Mouse (Mus musculus): Measurements from ENCODE around the gene H2-T22. TPM values are rescaled to one million over a fixed set of nuclear protein-coding genes. Genes with fewer than 3 reads are reported as not detected.
"Not testable (repeated sequence)": the region's sequence is repeated elsewhere in the genome, so short reads cannot be mapped to it uniquely, and the experiment has no call there.

The H2-T22 gene
- polyA plus RNA-seq, 1 experiment from 2014 or later: 13.4 TPM

DNA sequence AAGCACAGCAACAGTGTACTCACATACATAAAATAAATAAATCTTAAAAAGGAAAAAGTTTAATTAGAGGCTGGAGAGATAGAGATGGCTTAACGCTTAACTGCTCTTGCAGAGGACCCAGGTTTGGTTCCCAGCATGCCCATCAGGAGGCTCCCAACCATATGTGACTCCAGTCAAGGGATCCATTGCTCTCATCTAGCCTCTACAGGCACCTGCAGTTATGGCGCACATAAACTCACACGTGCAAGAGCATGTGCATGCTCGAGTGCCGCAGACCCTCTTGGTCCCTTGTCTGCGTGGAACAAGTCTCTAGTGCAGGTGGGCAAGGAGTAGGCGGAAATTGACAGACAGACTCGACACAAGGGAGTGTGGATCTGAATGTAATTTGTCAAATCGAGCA lies 20.4 kb downstream of the H2-T22 start:
- Histone ChIP-seq H3K27ac (ENCODE audit: low read length) (no peak overlapping the region), H3K36me3 (ENCODE audit: control insufficient read depth, insufficient read depth) (peaks cover 5% of the 10 kb centered on the region; the same call in 1 of the 2 replicates), H3K4me1 (ENCODE audit: control insufficient read depth, low read depth, low read length) (peaks cover 58% of the 10 kb centered on the region), H3K9me3 (replicated peaks; ENCODE audit: control insufficient read depth, low read length) (no peaks in the 10 kb centered on the region), H3K4me2 (ENCODE audit: low read depth, low read length) (no peak overlapping the region), H3K4me3 (ENCODE audit: low read depth, low read length) (no peak overlapping the region), H3K9ac (ENCODE audit: low read depth, low read length) (no peak overlapping the region), H3K27me3 (ENCODE audit: control insufficient read depth, insufficient read depth, low read depth, low read length) (no peaks in the 10 kb centered on the region)
- no peak for ATAC-seq (ENCODE audit: low read depth)
- 79% methylated on average over 9 of the region's 9 CpGs for WGBS (ENCODE audit: insufficient replicate concordance)

DNA sequence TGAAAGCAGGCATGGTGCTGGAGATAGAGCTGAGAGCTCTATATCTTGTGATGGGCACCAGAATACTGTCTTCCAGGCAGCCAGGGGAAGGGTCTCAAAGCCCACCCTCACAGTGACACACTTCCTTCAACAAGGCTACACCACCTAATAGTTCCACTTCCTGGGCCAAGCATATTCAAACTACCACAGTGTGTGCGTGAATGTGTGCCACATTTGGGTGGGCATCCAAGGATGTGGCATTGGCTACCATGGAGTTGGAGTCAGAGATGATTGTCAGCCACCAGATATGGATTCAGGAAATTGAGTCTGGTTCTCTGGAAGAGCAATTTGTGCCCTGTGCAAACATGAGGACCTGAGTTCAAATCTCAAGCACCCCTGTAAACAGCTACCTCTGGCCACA lies 21.2 kb downstream of the H2-T22 start:
- Histone ChIP-seq H3K27ac (ENCODE audit: low read length) (peak overlapping the region; percentile 97), H3K4me3 (ENCODE audit: low read depth, low read length) (peak overlapping the region; percentile 65), H3K4me2 (ENCODE audit: low read depth, low read length) (peak overlapping the region; percentile 76), H3K9me3 (replicated peaks; ENCODE audit: control insufficient read depth, low read length) (no peaks in the 10 kb centered on the region), H3K4me1 (ENCODE audit: control insufficient read depth, low read depth, low read length) (peaks cover 58% of the 10 kb centered on the region), H3K27me3 (ENCODE audit: control insufficient read depth, insufficient read depth, low read depth, low read length) (no peaks in the 10 kb centered on the region), H3K9ac (ENCODE audit: low read depth, low read length) (no peak overlapping the region), H3K36me3 (ENCODE audit: control insufficient read depth, insufficient read depth) (peaks cover 13% of the 10 kb centered on the region)
- 81% methylated on average over 1 of the region's 1 CpGs for WGBS (ENCODE audit: insufficient replicate concordance)
- no peak for ATAC-seq (ENCODE audit: low read depth)

DNA sequence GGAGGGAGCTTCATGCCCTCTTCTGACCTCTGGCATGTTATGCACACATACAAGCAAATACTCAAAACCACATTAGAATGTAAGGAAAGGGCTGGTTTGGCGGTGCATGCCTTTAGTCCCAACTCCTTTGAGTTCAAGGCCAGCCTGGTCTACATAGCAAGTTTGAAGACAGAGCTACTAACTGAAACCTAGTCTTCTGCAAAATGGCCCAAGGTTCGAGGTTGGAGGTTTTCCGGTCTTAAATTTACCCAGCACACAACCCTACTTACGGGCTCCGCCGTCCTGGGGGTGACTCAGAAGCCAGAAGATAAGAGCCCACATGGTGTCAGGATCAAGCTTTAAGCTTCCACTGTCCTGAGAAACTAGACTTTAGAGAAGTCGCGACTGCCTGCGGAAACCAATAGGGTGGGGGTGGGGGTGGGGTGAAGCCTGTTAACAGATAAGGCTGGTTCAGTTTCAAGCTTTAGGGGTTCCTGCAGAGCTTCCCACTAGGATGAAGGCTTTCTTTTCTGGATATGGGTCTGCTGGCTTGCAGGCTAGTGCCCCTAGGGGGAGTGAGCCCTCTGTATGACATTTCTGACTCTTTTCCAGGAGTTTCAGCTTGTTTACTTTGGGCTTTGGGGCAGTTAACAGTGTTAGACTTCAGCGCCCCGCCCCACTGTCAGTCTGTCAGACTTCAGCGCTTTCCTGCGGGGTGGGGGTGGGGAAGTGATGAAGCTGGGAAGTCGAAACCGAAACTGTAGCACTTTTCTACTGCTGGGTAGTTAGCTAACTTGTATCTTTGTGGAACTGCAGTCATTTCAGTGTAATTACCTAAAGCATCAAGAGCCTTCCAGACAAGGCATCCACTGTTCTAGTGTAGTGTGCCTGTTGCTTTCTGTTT lies 22.1 kb downstream of the H2-T22 start, which contains the start of gene H2-T24:
TSS of gene H2-T24 (minus strand) at position 370 of the 883 bp plus-strand sequence.
- Histone ChIP-seq H3K9me3 (replicated peaks; ENCODE audit: control insufficient read depth, low read length) (no peaks in the 10 kb centered on the region), H3K4me1 (ENCODE audit: control insufficient read depth, low read depth, low read length) (peaks cover 58% of the 10 kb centered on the region), H3K27me3 (ENCODE audit: control insufficient read depth, insufficient read depth, low read depth, low read length) (no peaks in the 10 kb centered on the region), H3K4me2 (ENCODE audit: low read depth, low read length) (peak within 1 kb of the TSS; percentile 76), H3K27ac (ENCODE audit: low read length) (peak within 1 kb of the TSS; percentile 97), H3K9ac (ENCODE audit: low read depth, low read length) (peak within 1 kb of the TSS; percentile 73), H3K36me3 (ENCODE audit: control insufficient read depth, insufficient read depth) (peaks cover 19% of the 10 kb centered on the region), H3K4me3 (ENCODE audit: low read depth, low read length) (peak within 1 kb of the TSS; percentile 65)
- WGBS (ENCODE audit: insufficient replicate concordance): 8% methylated on average over 15 of the region's 15 CpGs
- peak; percentile 86 for ATAC-seq (ENCODE audit: low read depth)

DNA sequence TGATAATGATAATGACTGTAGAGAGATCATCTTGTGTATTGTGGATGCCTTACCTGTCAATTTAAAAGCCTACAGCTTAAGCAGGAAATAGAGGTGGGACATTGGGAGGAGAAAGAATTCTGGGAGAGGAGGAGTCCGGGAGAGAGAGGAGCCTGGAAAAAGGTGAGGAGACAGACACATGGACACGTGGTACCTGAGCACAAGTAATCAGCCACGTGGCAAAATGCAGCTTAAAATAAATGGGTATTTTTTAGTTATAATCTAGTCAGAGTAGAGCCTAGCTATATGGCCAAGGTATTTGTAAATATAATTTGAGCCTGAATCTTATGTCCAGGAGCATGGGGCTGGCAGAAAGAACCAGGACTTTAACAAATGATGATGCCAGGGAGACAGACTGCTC lies 23.0 kb downstream of the H2-T22 start:
- Histone ChIP-seq H3K27ac (ENCODE audit: low read length) (peak overlapping the region; percentile 97), H3K27me3 (ENCODE audit: control insufficient read depth, insufficient read depth, low read depth, low read length) (no peaks in the 10 kb centered on the region), H3K4me1 (ENCODE audit: control insufficient read depth, low read depth, low read length) (peaks cover 58% of the 10 kb centered on the region), H3K4me2 (ENCODE audit: low read depth, low read length) (peak overlapping the region; percentile 76), H3K9me3 (replicated peaks; ENCODE audit: control insufficient read depth, low read length) (no peaks in the 10 kb centered on the region), H3K36me3 (ENCODE audit: control insufficient read depth, insufficient read depth) (peaks cover 28% of the 10 kb centered on the region), H3K4me3 (ENCODE audit: low read depth, low read length) (peak overlapping the region; percentile 65), H3K9ac (ENCODE audit: low read depth, low read length) (peak overlapping the region; percentile 73)
- no peak for ATAC-seq (ENCODE audit: low read depth)
- 53% methylated on average over 3 of the region's 3 CpGs for WGBS (ENCODE audit: insufficient replicate concordance)

DNA sequence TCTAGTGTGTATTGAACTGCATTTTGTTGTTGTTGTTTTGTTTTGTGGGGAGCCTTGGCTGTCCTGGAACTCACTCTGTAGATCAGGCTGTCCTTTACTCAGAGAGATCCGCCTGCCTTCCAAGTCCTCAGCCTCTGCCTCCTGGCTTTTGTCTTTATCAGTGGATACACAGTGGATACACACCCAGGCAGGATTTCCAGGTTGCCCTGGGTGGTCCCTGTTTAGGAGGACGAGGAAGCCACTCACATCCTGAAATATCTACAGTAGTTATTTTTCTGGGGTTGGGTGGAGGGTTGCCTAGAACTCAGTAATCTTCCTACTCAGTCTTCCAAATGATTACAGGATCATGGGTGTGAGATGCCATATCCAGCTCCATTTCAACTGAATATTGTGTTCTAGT lies 23.6 kb downstream of the H2-T22 start:
- H3K27ac ChIP-seq (ENCODE audit: low read length): peak overlapping the region; percentile 97
- peak overlapping the region; percentile 65 for H3K4me3 ChIP-seq (ENCODE audit: low read depth, low read length)
- H3K9me3 ChIP-seq (replicated peaks; ENCODE audit: control insufficient read depth, low read length): no peaks in the 10 kb centered on the region
- H3K4me1 ChIP-seq (ENCODE audit: control insufficient read depth, low read depth, low read length): peaks cover 52% of the 10 kb centered on the region
- H3K9ac ChIP-seq (ENCODE audit: low read depth, low read length): peak overlapping the region; percentile 73
- peak overlapping the region; percentile 76 for H3K4me2 ChIP-seq (ENCODE audit: low read depth, low read length)
- ATAC-seq (ENCODE audit: low read depth): peak; percentile 25
- peaks cover 33% of the 10 kb centered on the region for H3K36me3 ChIP-seq (ENCODE audit: control insufficient read depth, insufficient read depth)
- no peaks in the 10 kb centered on the region for H3K27me3 ChIP-seq (ENCODE audit: control insufficient read depth, insufficient read depth, low read depth, low read length)
- WGBS (ENCODE audit: insufficient replicate concordance): 30% methylated on average over 2 of the region's 2 CpGs

DNA sequence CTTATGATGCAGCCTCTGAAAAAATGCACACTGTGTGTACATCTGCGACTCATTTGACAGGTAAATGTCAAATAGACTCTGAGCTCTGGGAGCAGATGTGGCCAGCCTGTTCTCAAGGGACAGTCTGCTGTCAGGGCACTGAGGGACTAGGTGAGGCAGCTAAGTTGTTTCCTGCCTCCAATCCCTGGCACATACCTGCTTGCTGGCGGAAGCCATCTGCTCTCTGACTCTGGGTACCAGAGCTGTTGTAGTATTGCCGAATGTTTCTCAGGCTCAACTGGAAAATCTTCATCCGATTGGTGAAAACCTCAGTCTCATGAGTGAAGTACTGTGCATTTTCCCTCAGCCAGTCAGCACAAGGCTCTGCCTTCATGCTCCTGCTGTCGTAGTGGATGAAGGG lies 25.5 kb downstream of the H2-T22 start:
- Histone ChIP-seq H3K4me3 (ENCODE audit: low read depth, low read length) (no peak overlapping the region), H3K4me1 (ENCODE audit: control insufficient read depth, low read depth, low read length) (peaks cover 37% of the 10 kb centered on the region), H3K9me3 (replicated peaks; ENCODE audit: control insufficient read depth, low read length) (no peaks in the 10 kb centered on the region), H3K9ac (ENCODE audit: low read depth, low read length) (no peak overlapping the region), H3K36me3 (ENCODE audit: control insufficient read depth, insufficient read depth) (peaks cover 34% of the 10 kb centered on the region), H3K27me3 (ENCODE audit: control insufficient read depth, insufficient read depth, low read depth, low read length) (no peaks in the 10 kb centered on the region), H3K4me2 (ENCODE audit: low read depth, low read length) (no peak overlapping the region), H3K27ac (ENCODE audit: low read length) (no peak overlapping the region)
- 78% methylated on average over 5 of the region's 5 CpGs for WGBS (ENCODE audit: insufficient replicate concordance)
- no peak for ATAC-seq (ENCODE audit: low read depth)

DNA sequence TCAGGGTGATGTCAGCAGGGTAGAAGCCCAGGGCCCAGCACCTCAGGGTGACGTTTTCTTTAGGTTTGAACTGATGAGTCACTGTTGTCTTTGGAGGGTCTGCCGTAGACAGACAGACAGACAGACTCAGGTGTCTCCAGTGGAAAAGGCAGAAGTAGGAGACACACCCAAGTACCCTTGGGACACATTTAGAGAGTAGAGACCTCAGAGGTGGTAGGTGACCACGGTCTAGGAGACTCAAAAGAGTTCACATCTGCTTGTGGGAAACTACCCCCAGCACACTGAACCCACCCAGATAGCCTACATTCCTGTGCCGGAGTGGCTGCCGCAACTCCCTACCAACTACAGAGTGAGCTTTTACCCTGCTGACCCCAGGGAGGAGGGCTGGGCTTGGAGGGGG lies 27.6 kb downstream of the H2-T22 start:
- Histone ChIP-seq H3K4me3 (ENCODE audit: low read depth, low read length) (no peak overlapping the region), H3K27me3 (ENCODE audit: control insufficient read depth, insufficient read depth, low read depth, low read length) (no peaks in the 10 kb centered on the region), H3K9me3 (replicated peaks; ENCODE audit: control insufficient read depth, low read length) (no peaks in the 10 kb centered on the region), H3K27ac (ENCODE audit: low read length) (no peak overlapping the region), H3K4me2 (ENCODE audit: low read depth, low read length) (no peak overlapping the region), H3K9ac (ENCODE audit: low read depth, low read length) (no peak overlapping the region), H3K36me3 (ENCODE audit: control insufficient read depth, insufficient read depth) (peaks cover 34% of the 10 kb centered on the region), H3K4me1 (ENCODE audit: control insufficient read depth, low read depth, low read length) (peaks cover 19% of the 10 kb centered on the region)
- no peak for ATAC-seq (ENCODE audit: low read depth)
- 87% methylated on average over 5 of the region's 5 CpGs for WGBS (ENCODE audit: insufficient replicate concordance)

DNA sequence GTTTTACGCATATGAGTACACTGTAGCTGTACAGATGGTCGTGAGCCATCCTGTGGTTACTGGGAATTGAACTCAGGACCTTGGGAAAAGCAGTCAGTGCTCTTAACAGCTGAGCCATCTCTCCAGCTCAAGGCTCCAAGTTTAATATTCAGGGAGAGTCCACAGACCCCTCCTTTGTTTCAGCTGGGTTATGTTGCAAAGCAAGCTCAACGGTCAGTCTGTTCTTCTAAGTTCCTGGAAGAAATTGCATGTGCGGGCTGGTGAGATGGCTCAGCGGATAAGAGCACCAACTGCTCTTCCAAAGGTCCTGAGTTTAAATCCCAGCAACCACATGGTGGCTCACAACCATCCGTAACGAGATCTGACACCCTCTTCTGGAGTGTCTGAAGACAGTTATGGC lies 38.1 kb downstream of the H2-T22 start:
- 84% methylated on average over 7 of the region's 7 CpGs for WGBS (ENCODE audit: insufficient replicate concordance)
- not testable (repeated sequence) for H3K9ac ChIP-seq (ENCODE audit: low read depth, low read length); ATAC-seq (ENCODE audit: low read depth); H3K27me3 ChIP-seq (ENCODE audit: control insufficient read depth, insufficient read depth, low read depth, low read length); H3K4me3 ChIP-seq (ENCODE audit: low read depth, low read length); H3K4me2 ChIP-seq (ENCODE audit: low read depth, low read length); H3K27ac ChIP-seq (ENCODE audit: low read length)
- H3K4me1 ChIP-seq (ENCODE audit: control insufficient read depth, low read depth, low read length): peaks cover 40% of the 10 kb centered on the region
- peaks cover 21% of the 10 kb centered on the region for H3K36me3 ChIP-seq (ENCODE audit: control insufficient read depth, insufficient read depth)
- peaks cover 12% of the 10 kb centered on the region for H3K9me3 ChIP-seq (replicated peaks; ENCODE audit: control insufficient read depth, low read length)

DNA sequence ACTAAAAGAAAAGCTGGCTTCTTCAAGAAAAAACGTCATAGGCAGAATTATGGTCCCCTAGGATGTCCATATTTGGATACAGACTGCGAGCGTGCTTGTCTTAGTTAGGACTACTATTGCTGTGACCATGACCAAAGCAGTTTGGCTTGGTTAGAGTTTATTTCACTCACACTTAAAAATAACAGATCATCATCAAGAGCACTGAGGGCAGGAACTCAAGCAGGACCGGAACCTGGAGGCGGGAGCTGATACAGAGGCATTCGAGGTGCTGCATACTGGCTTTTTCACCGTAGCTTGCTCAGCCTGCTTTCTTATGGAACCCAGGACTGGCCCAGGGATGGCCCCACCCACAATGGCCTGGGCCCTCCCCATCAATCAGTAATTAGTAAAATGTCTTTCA lies 39.2 kb downstream of the H2-T22 start:
- Histone ChIP-seq H3K9ac (ENCODE audit: low read depth, low read length) (no peak overlapping the region), H3K4me2 (ENCODE audit: low read depth, low read length) (no peak overlapping the region), H3K27ac (ENCODE audit: low read length) (peak overlapping the region; percentile 10; the same call in 1 of the 2 replicates), H3K27me3 (ENCODE audit: control insufficient read depth, insufficient read depth, low read depth, low read length) (no peaks in the 10 kb centered on the region), H3K4me1 (ENCODE audit: control insufficient read depth, low read depth, low read length) (peaks cover 49% of the 10 kb centered on the region), H3K4me3 (ENCODE audit: low read depth, low read length) (no peak overlapping the region), H3K36me3 (ENCODE audit: control insufficient read depth, insufficient read depth) (peaks cover 21% of the 10 kb centered on the region), H3K9me3 (replicated peaks; ENCODE audit: control insufficient read depth, low read length) (peaks cover 12% of the 10 kb centered on the region)
- no peak for ATAC-seq (ENCODE audit: low read depth)
- 88% methylated on average over 7 of the region's 7 CpGs for WGBS (ENCODE audit: insufficient replicate concordance)

Data from liver, embryonic 16.5 days (tissue).